Mouse (Mus musculus) CD4-positive helper T cell, adult 2 months (primary cell): Measurements from ENCODE around the gene Gm27027.

ENCODE experiments used
- DNase-seq: peaks from one replicate; pipeline ENCODE4 v3.0.0-alpha.2; 2012; ENCODE audit warnings: low read depth, missing footprints, low spot score

The Gm27027 gene

DNA sequence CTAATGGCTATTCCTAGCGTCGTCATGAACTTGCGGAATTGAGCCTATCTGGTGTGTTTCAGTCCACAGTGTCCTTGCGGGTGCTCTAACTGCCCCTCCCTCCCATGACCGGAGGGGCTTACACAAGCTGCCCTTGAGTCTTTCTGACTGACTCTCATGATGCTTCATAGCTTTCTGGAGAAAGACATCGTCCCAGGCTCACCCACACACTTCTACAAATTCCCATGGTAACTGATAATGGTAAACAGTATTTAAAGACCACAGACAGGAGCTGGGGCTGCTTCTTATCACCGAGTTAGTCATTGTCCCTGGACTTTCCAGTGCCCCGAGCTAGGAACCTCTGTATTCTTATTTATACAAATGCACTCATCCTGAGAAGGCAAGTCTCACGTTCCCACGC is 67.3 kb downstream of the Gm27027 start:
- DNase-seq = no peak

DNA sequence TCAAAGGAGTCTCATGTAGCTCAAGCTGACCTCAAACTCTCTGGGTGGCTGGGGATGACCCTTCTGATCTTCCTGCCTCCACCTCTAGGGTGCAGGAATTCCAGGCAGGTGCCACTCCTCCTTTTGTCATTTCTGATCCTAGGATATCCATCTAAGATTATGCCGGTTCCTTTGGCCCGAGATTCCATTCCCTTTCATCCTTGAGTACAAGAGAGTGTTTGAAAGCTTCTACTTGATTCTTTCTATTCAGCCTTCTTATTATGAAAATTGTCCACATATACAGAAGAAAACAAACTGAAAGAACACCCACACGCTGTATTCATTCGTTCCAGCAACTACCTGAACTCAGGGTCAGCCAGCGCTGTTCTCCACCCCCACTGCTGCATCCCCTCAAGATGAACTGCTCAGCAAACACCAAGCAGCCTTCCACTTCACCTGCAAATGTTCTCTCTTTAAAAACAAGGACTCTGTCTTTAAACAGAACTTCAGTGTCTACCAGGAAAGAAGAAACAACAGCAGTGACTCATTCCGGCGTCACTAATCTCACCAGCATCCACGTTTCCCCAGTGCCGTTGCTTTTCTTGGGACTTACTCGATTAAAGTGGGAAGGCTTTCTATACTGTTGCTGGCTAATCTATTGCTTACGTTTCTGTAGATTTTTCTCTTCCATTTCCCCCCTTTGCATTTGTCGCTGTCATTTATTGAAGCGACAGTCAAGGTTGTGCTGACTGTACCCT is 68.3 kb downstream of the Gm27027 start:
- no peak for DNase-seq

DNA sequence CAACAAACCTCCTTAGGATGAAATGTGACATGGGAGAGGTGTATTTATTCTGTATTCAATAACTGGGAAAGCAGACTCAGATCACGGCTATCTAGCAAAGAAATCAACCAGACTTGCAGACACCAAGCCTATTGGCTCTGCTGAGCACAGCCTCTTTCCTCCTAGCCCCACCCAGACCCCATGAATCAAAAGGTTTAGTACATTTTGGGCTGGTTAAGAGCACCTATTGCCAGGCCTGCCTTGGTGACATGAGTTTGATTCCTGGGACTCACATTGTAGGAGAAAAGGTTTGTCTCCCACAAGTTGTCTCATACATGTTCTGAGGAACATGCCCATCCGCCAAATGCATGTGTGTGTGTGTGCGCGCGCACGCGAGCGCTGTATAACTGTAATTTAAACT is 70.0 kb downstream of the Gm27027 start:
- DNase-seq = no peak

GRCm38 (mm10) chr2:93919093-93919492 is 77.1 kb downstream of the Gm27027 start:
- no peak for DNase-seq

DNA sequence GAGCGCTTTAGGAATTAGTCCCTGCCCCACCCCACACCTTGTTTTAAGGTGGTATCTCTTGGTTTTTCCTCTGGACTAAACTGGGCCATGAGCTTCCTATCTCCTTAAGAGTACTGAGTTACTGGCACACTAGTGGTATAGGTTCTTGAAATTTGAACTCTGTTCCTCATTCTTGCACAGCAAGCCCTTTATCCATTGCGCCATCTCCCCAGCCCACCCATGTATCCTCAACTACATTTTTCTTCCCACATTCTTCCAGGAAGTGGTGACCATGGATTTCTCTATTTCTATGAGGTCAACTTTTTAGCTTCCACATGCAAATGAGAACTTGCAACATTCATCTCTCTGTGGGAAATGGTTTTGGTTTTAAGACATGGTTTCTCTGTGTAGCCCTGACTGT is 82.6 kb downstream of the Gm27027 start:
- DNase-seq = no peak

DNA sequence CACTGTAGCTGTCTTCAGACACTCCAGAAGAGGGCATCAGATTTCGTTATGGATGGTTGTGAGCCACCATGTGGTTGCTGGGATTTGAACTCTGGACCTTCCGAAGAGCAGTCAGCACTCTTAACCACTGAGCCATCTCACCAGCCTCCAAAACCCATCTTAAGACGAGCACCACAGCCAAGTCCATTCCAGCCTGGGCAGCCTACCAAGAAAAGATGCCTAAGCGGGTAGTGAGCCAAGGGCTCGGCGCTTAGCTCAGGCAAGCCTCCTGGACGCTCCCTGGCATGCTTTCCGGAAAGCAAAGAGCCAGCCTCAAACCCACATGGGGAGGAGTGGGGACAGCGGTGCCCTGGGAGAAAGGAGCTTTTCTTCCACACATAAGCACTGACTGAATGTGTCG is 84.2 kb downstream of the Gm27027 start:
- DNase-seq = no peak

GRCm38 (mm10) chr2:93909716-93910115 is 86.4 kb downstream of the Gm27027 start:
- no peak for DNase-seq

DNA sequence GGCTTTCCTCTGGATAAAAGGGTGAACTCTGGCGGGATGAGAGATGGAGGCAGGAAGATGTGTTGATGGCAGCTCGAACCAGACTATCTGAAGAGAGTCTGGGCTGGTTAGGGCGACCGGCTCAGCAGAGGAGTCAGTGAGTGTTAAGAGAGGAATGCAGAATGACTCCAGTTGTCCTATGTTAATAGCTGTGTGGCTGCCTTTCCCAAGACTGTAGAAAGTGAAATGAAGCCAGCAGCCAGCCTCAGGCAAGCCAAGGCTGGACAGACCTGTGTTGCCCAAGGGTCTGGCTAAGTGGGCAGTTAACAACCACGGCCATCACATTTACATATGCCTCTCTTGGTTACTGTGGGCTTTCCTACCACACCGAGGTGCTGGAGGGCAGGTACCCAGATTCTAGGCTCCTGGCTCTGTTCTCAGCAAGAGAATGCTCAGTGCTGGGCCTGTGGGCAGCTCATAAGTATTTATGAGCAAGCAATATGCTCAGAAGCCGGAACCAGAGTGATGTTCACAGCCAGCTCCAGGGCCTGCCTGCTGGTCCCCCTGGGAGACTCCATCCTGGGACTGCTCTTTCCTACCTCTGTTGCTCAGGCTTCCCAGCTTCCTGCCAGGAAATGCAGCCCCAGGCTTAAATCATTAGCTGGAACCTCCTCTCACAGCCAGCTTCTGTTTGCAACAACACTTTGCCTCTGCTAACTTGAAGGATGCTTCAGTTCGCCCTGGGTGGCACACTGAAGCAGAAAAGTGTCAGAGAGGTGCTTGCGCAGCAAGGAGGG is 88.4 kb downstream of the Gm27027 start:
- DNase-seq = no peak
